Mouse (Mus musculus) natural killer cell, adult 2 months (primary cell): Measurements from ENCODE around the gene Hoxd11.

ENCODE experiments used
- DNase-seq, 2 experiments: peaks; one replicate each; pipeline ENCODE4 v3.0.0; 2022; ENCODE audit warnings: low spot score in 2 of 2

Hoxd11 gene

GRCm38 (mm10) chr2:74694066-74694465 is 14.7 kb downstream of the Hoxd11 start:
- no peak for DNase-seq

GRCm38 (mm10) chr2:74695383-74695782 is 16.0 kb downstream of the Hoxd11 start:
- no peak for DNase-seq

- DNase-seq: no peak
Measured at GRCm38 (mm10) chr2:74695813-74696430, 16.6 kb downstream of the Hoxd11 start.

- no peak for DNase-seq
Measured at GRCm38 (mm10) chr2:74696442-74697335, 17.3 kb downstream of the Hoxd11 start.

GRCm38 (mm10) chr2:74697567-74698121 is 18.3 kb downstream of the Hoxd11 start, which contains the start of gene Hoxd9:
Gene Hoxd9 (plus strand): TSS chr2:74697727.
- no peak for DNase-seq

- DNase-seq: no peak
Measured at GRCm38 (mm10) chr2:74698201-74699052, 19.1 kb downstream of the Hoxd11 start.

GRCm38 (mm10) chr2:74699053-74699430 is 19.7 kb downstream of the Hoxd11 start:
- no peak for DNase-seq

GRCm38 (mm10) chr2:74699664-74700545 is 20.5 kb downstream of the Hoxd11 start:
- DNase-seq: no peak

- no peak for DNase-seq
Measured at GRCm38 (mm10) chr2:74700546-74701112, 21.3 kb downstream of the Hoxd11 start.

- DNase-seq: peak; percentile 42 to 56
Measured at GRCm38 (mm10) chr2:74701949-74702819, 22.8 kb downstream of the Hoxd11 start.

- DNase-seq: no peak
Measured at GRCm38 (mm10) chr2:74702820-74703219, 23.5 kb downstream of the Hoxd11 start.

GRCm38 (mm10) chr2:74703317-74703716 is 24.0 kb downstream of the Hoxd11 start:
- DNase-seq: no peak

GRCm38 (mm10) chr2:74703720-74704392 is 24.5 kb downstream of the Hoxd11 start:
- DNase-seq: no peak

GRCm38 (mm10) chr2:74704393-74704998 is 25.1 kb downstream of the Hoxd11 start, which contains the start of gene Hoxd8:
Gene Hoxd8 (plus strand): TSS chr2:74704615.
- DNase-seq: no peak

GRCm38 (mm10) chr2:74704999-74705466 is 25.7 kb downstream of the Hoxd11 start:
- DNase-seq: no peak

- DNase-seq: no peak
Measured at GRCm38 (mm10) chr2:74705467-74706089, 26.2 kb downstream of the Hoxd11 start.

GRCm38 (mm10) chr2:74706393-74706960 is 27.1 kb downstream of the Hoxd11 start:
- no peak for DNase-seq
